ENCODE assay signal across 8 mouse cellular contexts in the genomic region with DNA sequence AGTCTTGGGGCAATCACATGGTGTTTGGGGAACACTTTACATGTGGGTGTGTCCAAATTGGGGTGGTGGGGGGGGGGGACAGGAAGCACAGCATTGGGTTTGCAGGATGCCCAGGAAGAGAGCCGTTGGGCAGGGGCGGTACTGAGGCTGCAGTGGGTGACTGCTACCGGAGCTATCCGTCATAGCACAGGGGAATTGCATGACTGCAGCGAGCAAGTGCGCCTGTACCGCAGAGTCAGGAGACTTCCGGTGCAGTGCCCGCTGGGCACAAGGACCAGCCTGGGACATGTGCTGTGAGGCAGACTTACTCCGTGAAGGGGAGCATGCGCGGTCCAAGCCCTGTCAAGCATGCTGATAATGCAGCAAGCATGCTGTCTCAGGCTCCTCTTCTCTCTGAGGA. TPM values are rescaled to one million over a fixed set of nuclear protein-coding genes. Genes with fewer than 3 reads are reported as not detected.
DNase-seq lines count a peak whose midpoint lies in the region; ATAC-seq lines count a peak whose summit lies in the region.

No protein-coding gene starts in this region.

- H3K9me3 ChIP-seq in limb, embryonic 12.5 days = no peaks in the 10 kb centered on the region
- no peaks in the 10 kb centered on the region for H3K9me3 ChIP-seq in forebrain, embryonic 12.5 days

- no peaks in the 10 kb centered on the region for H3K27me3 ChIP-seq in limb, embryonic 12.5 days
- no peaks in the 10 kb centered on the region for H3K27me3 ChIP-seq in forebrain, embryonic 12.5 days

- no peak overlapping the region for H3K9ac ChIP-seq in limb, embryonic 12.5 days (replicated peaks)
- no peak overlapping the region for H3K9ac ChIP-seq in forebrain, embryonic 12.5 days

- H3K4me2 ChIP-seq in limb, embryonic 12.5 days = peak overlapping the region; percentile 29
- no peak overlapping the region for H3K4me2 ChIP-seq in forebrain, embryonic 12.5 days

- no peak overlapping the region for H3K27ac ChIP-seq in limb, embryonic 12.5 days
- H3K27ac ChIP-seq in forebrain, embryonic 12.5 days = no peak overlapping the region

- peak; percentile 22 for DNase-seq in urinary bladder, postnatal 25 days (ENCODE audit: low spot score)
- DNase-seq in urinary bladder, postnatal 4 days (ENCODE audit: low spot score in 2 of 2) = no peak
- DNase-seq in natural killer cell, adult 2 months (ENCODE audit: low spot score in 2 of 2) = peak; percentile 57 to 87
- no peak for DNase-seq in frontal cortex, postnatal 25 days (ENCODE audit: low spot score in 2 of 2)
- no peak for DNase-seq in ovary, postnatal 10 days (ENCODE audit: low spot score)
- no peak for DNase-seq in frontal cortex, adult 2 months (ENCODE audit: extremely low spot score in 1 of 2, low spot score in 1 of 2)

- H3K36me3 ChIP-seq in limb, embryonic 12.5 days = peaks cover 34% of the 10 kb centered on the region
- H3K36me3 ChIP-seq in forebrain, embryonic 12.5 days (replicated peaks) = peaks cover 79% of the 10 kb centered on the region

- H3K4me1 ChIP-seq in limb, embryonic 12.5 days (replicated peaks) = no peaks in the 10 kb centered on the region
- no peaks in the 10 kb centered on the region for H3K4me1 ChIP-seq in forebrain, embryonic 12.5 days

- no peak overlapping the region for H3K4me3 ChIP-seq in limb, embryonic 12.5 days (replicated peaks)
- no peak overlapping the region for H3K4me3 ChIP-seq in forebrain, embryonic 12.5 days (replicated peaks)

- 51% methylated on average over 12 of the region's 12 CpGs for WGBS in limb, embryonic 12.5 days
- 77% methylated on average over 12 of the region's 12 CpGs for WGBS in forebrain, embryonic 12.5 days

- no peak for ATAC-seq in limb, embryonic 12.5 days (ENCODE audit: insufficient number of reproducible peaks, insufficient read depth, low FRiP score, low TSS enrichment, low read depth)
- ATAC-seq in forebrain, embryonic 12.5 days (ENCODE audit: low FRiP score) = no peak

RNA-seq across cellular contexts. Expression of a gene that starts 42.2 kb away (rescaled TPM):
- polyA plus RNA-seq in limb, embryonic 12.5 days (2016; fragmentation: Nextera tagmentation; extraction: Ambion mirVana) = 0.11 and 0.18 TPM in 2 replicates
- 0.13 TPM in 1 of 2 replicates, not detected in the other for polyA plus RNA-seq in forebrain, embryonic 12.5 days (2016; fragmentation: Nextera tagmentation; extraction: Ambion mirVana)
- 0.06 and 0.08 TPM in 2 replicates for polyA plus RNA-seq in frontal cortex, adult 2 months (2012; rRNA removed)

Comparison
In these comparisons a context has a peak if more than half of its experiments do, and no peak if none do; other contexts are left out.
1. DNase-seq: peak in urinary bladder, postnatal 25 days (single experiment) and natural killer cell, adult 2 months (2 of 2); none in urinary bladder, postnatal 4 days (0 of 2), frontal cortex, postnatal 25 days (0 of 2), ovary, postnatal 10 days (single experiment) and frontal cortex, adult 2 months (0 of 2).